Mouse (Mus musculus): Measurements from ENCODE around the gene Khk. TPM values are rescaled to one million over a fixed set of nuclear protein-coding genes. Genes with fewer than 3 reads are reported as not detected.

The Khk gene
- total RNA-seq, 2 experiments from 2014 or later = 11.5 to 12.9 TPM

DNA sequence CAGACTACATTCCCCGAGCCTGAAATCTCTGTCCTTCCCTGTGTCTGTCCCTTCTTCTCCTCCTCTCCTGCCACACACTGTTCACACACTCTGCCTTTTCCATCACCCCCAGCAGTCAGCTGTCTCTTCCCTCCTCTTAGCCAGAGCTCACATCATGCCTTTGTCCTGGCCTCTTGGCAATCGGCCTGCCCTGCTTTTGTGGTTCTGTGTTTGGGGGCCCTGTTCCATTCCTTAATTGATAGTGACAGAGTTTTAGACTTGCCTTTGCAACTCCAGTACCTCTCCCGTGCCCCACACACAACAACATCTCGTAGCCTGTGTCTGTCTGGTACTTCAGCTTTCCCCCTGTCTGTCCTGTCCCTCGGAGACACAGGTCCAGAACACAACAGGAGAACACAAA is 9.1 kb upstream of the Khk start:
- DNase-seq (ENCODE audit: low spot score in 2 of 2) = no peak

DNA sequence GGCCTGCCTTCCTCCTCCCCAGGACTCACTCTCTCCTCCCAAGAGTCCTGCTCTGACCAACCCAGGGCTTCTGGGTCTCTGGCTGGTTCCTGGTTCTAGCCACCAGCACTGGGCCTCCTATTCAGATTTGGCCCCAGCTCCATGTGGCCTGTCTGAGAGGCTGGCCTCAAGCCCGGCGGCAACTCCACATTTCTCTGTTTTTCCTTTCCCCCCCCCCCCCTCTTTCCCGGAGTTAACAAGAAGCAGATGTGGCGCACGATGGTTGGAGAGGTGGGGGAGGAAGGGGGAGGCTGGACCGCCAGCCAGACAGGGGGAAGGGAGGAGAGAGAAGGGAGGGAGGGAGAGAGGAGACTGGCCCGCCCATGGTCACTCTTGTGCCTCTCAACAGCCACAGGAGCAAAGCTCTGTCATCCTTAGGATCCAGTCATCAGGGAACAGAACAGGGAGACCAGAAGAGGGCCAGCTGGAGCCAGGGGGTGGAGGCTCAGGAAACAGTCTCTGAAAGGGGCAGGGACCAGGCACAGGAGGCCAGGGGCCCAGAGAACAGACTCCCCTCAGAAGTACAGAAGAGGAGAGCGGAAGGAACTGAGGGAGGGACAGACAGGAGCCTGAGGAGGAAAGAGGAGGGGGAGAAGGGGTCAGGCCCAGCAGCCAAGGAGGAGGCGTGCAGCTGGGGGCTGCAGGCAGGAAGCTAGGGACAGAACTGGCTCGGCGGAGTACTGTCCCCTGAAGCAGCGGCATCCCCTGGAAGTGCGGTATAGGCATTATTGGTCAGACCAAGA is 8.0 kb upstream of the Khk start, which contains the start of gene Emilin1:
Emilin1 (plus strand) TSS at position 343 of the 782 bp plus-strand sequence.
- no peak for DNase-seq (ENCODE audit: low spot score in 2 of 2)

DNA sequence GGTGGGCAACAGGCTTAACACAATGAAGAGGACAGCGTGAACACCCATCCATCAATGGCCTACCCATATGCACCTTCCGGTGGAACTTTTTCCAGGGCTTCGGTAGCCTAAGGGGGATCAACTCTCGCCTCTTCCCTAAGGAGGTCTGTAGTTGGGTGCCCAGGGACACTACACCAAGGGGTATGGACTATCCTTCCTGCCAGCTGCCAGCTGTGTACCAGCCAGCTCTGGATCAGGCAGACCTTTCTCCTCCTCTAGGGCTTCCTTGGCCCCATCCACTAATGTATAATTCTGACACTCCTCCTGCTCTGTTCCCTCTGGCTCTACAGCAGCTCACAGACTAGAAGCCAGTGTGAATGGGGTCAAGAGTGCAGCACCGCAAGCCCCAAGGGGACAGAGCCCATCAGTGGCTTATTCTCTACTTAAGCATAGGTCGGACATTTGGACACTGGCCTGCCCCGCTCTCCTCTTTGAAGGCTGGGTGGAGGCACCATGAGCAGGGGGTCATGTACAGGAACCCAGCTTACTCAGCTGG is 7.1 kb upstream of the Khk start:
- no peak for DNase-seq (ENCODE audit: low spot score in 2 of 2)

GRCm38 (mm10) chr5:30914849-30915248 is 6.4 kb upstream of the Khk start:
- DNase-seq (ENCODE audit: low spot score in 2 of 2) = no peak

GRCm38 (mm10) chr5:30915456-30915855 is 5.8 kb upstream of the Khk start:
- no peak for DNase-seq (ENCODE audit: low spot score in 2 of 2)

- peak; percentile 77 to 94 for DNase-seq (ENCODE audit: low spot score in 2 of 2)
Measured at GRCm38 (mm10) chr5:30915974-30916433, 5.2 kb upstream of the Khk start.

DNA sequence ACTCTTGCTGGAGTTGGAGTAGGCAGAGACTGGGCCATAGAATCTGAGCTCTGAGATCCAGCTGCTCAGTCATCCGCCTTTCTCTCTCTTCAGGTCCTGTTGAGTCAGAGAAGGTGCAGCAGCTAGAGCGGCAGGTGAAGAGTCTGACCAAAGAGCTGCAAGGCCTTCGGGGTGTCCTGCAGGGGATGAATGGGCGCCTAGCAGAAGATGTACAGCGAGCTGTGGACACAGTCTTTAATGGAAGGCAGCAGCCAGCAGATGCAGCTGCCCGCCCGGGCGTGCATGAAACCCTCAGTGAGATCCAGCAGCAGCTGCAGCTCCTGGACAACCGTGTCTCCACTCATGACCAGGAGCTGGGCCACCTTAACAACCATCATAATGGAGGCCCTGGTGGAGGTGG is 4.4 kb upstream of the Khk start:
- DNase-seq (ENCODE audit: low spot score in 2 of 2) = no peak

DNA sequence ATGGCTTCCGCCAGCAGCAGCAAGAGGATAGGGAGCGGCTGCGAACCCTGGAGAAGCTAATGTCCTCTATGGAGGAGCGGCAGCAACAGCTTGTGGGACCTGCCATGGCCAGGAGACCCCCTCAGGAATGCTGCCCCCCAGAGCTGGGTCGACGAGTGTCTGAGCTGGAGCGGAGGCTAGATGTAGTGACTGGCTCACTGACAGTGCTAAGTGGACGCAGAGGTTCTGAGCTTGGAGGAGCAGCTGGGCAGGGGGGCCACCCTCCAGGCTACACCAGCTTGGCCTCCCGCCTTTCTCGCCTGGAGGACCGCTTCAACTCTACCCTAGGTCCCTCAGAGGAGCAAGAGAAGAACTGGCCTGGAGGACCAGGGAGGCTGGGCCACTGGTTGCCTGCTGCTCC is 3.9 kb upstream of the Khk start:
- DNase-seq (ENCODE audit: low spot score in 2 of 2) = no peak

GRCm38 (mm10) chr5:30917891-30918670 is 3.1 kb upstream of the Khk start:
- DNase-seq (ENCODE audit: low spot score in 2 of 2) = no peak

- DNase-seq (ENCODE audit: low spot score in 2 of 2) = no peak
Measured at GRCm38 (mm10) chr5:30918691-30919090, 2.5 kb upstream of the Khk start.

DNA sequence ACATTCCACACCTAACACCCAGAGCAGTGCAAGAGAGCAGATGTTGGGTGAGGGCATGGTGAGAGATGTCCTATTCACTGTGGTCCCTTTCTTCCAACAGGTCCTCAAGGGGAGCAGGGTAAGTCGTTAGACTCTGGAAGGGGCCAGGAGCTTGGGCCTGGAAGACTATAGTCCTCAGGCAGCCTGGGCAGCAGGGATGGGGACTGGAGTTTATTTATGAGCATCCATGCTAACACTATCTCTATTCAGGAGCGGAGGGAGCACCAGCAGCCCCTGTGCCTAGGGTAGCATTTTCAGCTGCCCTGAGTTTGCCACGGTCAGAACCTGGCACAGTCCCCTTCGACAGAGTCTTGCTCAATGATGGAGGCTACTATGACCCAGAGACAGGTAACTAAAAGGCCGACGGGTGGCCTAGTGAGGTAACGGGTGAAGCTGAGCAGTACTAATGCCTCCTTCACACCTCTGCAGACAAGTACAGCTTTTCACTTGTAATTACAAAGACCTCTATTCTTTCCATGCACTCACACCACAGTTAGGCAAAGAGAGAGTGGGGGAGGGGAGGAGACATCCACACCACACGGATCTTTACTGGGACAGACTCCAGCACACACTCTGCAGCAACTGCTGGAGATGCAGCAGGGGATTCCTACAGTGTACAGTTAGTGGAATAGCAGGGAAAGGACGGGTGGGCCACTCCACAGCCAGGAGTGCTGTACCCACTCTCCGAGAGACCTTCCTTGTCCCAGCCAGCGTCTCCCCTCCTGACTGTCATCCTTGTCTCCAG is 1.2 kb upstream of the Khk start:
- DNase-seq (ENCODE audit: low spot score in 2 of 2) = no peak

- DNase-seq (ENCODE audit: low spot score in 2 of 2) = no peak
Measured at GRCm38 (mm10) chr5:30920621-30921020, 610 bp upstream of the Khk start.

DNA sequence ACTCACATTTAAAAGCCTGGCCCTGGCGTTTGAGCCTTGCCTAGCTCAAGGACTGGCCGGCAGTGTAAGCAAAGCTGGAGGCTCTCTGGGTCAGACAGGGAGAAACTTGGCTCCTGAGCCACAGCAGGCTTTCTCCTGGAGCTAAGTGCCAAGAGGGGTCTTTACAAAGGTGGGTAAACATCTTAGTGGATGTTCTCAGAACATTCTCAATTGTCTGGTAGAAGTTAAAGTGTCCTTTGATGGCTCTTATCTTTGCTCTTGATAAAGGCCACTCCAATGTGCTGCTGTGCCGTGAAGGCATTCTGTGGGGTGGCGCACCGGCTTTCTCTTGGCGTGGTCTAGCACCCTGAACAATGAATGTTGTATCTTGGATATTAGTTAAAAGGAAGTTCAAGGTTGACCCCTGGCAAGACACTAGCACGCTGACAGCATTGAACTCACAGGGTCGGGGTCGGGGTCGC is 1.4 kb downstream of the Khk start:
- no peak for DNase-seq (ENCODE audit: low spot score in 2 of 2)

- DNase-seq (ENCODE audit: low spot score in 2 of 2) = no peak
Measured at GRCm38 (mm10) chr5:30923119-30923518, 1.9 kb downstream of the Khk start.

- DNase-seq (ENCODE audit: low spot score in 2 of 2) = no peak
Measured at GRCm38 (mm10) chr5:30924614-30925013, 3.4 kb downstream of the Khk start.

- DNase-seq (ENCODE audit: low spot score in 2 of 2) = no peak
Measured at GRCm38 (mm10) chr5:30925217-30925616, 4.0 kb downstream of the Khk start.

DNA sequence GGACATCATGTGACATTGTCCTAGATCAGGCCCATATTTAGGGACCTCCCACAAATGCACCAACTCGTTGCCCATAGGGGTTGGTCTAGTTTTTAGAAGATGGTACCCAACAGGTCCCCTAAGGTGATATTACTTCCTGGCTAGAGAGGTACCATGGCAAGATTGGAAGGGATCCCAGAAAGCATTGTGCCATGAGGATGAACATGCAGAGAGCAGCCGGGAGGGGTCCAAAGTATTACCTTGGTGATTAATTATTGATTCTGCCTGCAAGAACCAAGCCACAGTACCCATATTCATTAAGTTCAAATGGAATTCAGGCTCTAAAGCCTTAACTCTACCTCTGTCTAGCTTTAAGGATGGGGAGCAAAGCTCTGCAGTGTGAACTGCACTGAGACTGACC is 4.8 kb downstream of the Khk start:
- no peak for DNase-seq (ENCODE audit: low spot score in 2 of 2)

GRCm38 (mm10) chr5:30927945-30928529 is 6.8 kb downstream of the Khk start:
- peak; percentile 41 to 71 for DNase-seq (ENCODE audit: low spot score in 2 of 2)

- DNase-seq (ENCODE audit: low spot score in 2 of 2) = peak; percentile 80 to 87
Measured at GRCm38 (mm10) chr5:30930121-30930520, 8.9 kb downstream of the Khk start.

DNA sequence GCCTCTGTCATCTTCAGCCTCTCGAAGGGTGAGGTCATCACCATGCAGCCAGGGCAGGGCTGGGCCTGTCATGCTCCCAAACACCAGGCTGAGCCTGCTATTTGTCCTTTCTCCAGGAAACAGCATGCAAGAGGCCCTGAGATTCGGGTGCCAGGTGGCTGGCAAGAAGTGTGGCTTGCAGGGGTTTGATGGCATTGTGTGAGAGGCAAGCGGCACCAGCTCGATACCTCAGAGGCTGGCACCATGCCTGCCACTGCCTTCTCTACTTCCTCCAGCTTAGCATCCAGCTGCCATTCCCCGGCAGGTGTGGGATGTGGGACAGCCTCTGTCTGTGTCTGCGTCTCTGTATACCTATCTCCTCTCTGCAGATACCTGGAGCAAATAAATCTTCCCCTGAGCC is 9.6 kb downstream of the Khk start:
- peak in 1 of 2 experiments; percentile 3 for DNase-seq (ENCODE audit: low spot score in 2 of 2)

DNA sequence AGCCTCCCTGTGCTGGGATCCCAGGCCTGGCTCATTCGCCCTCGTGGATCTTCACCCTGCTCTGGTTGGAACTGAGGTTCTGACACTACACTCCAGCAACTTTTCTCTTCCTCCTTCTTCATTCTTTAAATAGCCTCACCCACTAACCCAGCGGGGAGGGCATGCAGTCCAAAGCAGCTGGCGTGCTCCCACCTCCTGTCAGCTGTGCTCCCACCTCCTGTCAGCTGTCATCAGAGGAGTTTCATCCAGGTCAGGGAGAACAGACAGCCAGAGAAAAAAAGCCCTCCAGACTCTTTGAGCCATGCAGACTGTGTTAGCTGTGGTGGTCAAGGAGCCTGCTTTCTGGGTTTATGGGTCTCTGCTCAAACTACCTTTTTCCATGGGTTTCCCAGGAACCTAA is 10.1 kb downstream of the Khk start:
- no peak for DNase-seq (ENCODE audit: low spot score in 2 of 2)

All from layer of hippocampus, postnatal 14 days (tissue).